Mouse (Mus musculus) liver, adult 2 months (tissue): ENCODE measurements at regions not wholly inside any gene's neighbourhood (a gene's known extent, or its start where the extent isn't known, plus 50 kb on each side); places are given as distances from the start of the nearest gene placed in this dataset.

Source experiments
- CTCF ChIP-seq: fragments of 200-500 bp; IDR thresholded peaks from 2 replicates; pipeline ENCODE4 v1.5.1; 2011; ENCODE audit warnings: low read depth, low read length, control low read depth
- POLR2A ChIP-seq: fragments of 200-500 bp; IDR thresholded peaks from 2 replicates; pipeline ENCODE4 v1.6.1; 2011; ENCODE audit warnings: low read length, control low read depth; ENCODE audit not compliant: insufficient read depth; ENCODE audit errors: extremely low read depth

- TF ChIP-seq POLR2A (no peak), CTCF (no peak)
These were observed 456.4 kb upstream of the Gje1 start for GRCm38 (mm10) chr10:15174421-15174820.
